Mouse (Mus musculus) limb, embryonic 11.5 days (tissue): Measurements from ENCODE around the gene Bend5. TPM values are rescaled to one million over a fixed set of nuclear protein-coding genes. Genes with fewer than 3 reads are reported as not detected.

Source experiments
- ATAC-seq: fragments of 200-750 bp; cut with Nextera tagmentation; 2 replicates; pipeline ENCODE4 v1.8.0; 2017; ENCODE audit warnings: low read depth; ENCODE audit not compliant: insufficient number of reproducible peaks, low FRiP score, low TSS enrichment
- DNase-seq: peaks from one replicate; pipeline ENCODE4 v3.0.0-alpha.2; 2015; ENCODE audit warnings: low spot score
- H3K27ac ChIP-seq: fragments of 300-500 bp; sonication (generic); replicated peaks from 2 replicates; pipeline ENCODE4 v1.5.1; 2014; ENCODE audit warnings: low read depth, mild to moderate bottlenecking, low read length
- H3K27me3 ChIP-seq: fragments of 300-500 bp; sonication (generic); 2 replicates; pipeline ENCODE4 v1.6.1; 2014; ENCODE audit warnings: mild to moderate bottlenecking, low read length, mixed read lengths; ENCODE audit not compliant: control insufficient read depth, insufficient read depth
- H3K36me3 ChIP-seq: fragments of 300-500 bp; sonication (generic); 2 replicates; pipeline ENCODE4 v1.6.1; 2014; ENCODE audit warnings: mild to moderate bottlenecking, low read length, moderate library complexity, mixed read lengths; ENCODE audit not compliant: control insufficient read depth, insufficient read depth
- H3K4me1 ChIP-seq: fragments of 300-500 bp; sonication (generic); 2 replicates; pipeline ENCODE4 v1.6.1; 2014; ENCODE audit warnings: low read length, mixed read lengths; ENCODE audit not compliant: control insufficient read depth, insufficient read depth
- H3K4me2 ChIP-seq: fragments of 300-500 bp; sonication (generic); 2 replicates; pipeline ENCODE4 v1.6.1; 2014; ENCODE audit warnings: low read depth, mild to moderate bottlenecking, moderate library complexity; ENCODE audit not compliant: severe bottlenecking
- H3K4me3 ChIP-seq: fragments of 300-500 bp; sonication (generic); 2 replicates; pipeline ENCODE4 v1.5.1; 2014; ENCODE audit warnings: low read depth, low read length
- H3K9ac ChIP-seq: fragments of 300-500 bp; sonication (generic); 2 replicates; pipeline ENCODE4 v1.6.1; 2014; ENCODE audit warnings: mild to moderate bottlenecking, low read length
- H3K9me3 ChIP-seq: fragments of 300-500 bp; sonication (generic); 2 replicates; pipeline ENCODE4 v1.6.1; 2016; ENCODE audit warnings: low read length; ENCODE audit not compliant: control insufficient read depth
- WGBS: fragments of 180-500 bp; shearing (Covaris S2); extraction: QIAGEN DNeasy Blood & Tissue Kit; methylation state at CpG from one replicate; pipeline ENCODE4 v1.1.7; 2014; 5-methylcytosine and 5-hydroxymethylcytosine counted together
- polyA plus RNA-seq: library from polyadenylated mRNA; unstranded; fragments of >200 nt; fragmentation: Nextera tagmentation; extraction: Ambion mirVana; gene quantifications from 2 replicates; pipeline ENCODE4 v1.2.1, GENCODE M21; 2014

Bend5 gene
- polyA plus RNA-seq, 1 experiment from 2014 or later = 39.8 TPM

DNA sequence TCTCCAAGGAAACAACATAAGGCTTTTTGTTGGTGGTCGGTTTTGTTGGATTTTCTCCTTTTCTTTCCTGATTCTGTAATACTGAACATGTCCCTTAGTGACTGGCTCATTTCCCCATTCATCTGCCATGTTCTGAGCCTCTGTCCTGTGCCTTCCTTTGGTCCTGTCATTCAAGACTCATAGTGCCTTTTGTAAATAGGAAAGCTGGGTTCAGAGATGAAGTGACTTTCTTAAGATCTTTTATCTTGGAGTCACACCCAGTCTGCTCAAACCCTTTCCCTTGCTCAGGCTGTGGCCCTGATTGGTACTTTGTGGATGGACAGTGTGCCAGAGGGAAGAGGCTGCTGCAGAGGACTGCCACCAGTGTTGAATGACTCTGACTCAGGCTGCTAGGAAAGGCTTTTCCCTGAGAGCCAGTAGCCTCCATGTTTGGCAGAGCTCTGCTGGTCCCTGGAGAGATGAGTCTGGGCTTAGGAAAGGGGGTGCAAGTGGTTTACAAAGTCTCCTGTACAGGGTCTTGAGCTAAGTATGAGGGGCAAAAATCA is 29.9 kb downstream of the Bend5 start:
- Histone ChIP-seq H3K27ac (no peak overlapping the region), H3K4me3 (no peak overlapping the region), H3K9ac (no peak overlapping the region), H3K9me3 (no peaks in the 10 kb centered on the region), H3K36me3 (no peaks in the 10 kb centered on the region; the same call in 1 of the 2 replicates), H3K27me3 (no peaks in the 10 kb centered on the region), H3K4me1 (no peaks in the 10 kb centered on the region), H3K4me2 (no peak overlapping the region)
- ATAC-seq (no peak), DNase-seq (no peak)
- WGBS = 63% methylated on average over 1 of the region's 1 CpGs

DNA sequence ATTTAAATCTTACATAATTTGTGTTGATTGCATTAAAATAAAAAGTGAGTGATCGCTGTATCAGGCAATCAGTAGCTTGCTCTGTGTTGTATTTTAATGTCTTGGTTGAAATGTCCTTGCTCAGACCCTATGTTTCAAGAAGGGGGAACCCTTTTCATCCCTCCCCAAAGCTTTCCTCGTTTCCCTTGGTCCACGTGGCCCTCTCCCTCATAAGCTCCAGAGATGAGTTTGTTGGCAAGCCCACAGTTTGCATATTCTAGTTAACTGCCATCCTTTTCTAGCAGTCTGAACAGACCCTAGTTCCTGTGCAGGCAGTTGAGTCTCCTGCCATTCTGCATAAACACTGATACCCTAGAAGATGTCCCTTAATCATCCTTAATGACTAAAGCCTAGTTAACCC is 33.1 kb downstream of the Bend5 start:
- Histone ChIP-seq H3K27ac (no peak overlapping the region), H3K4me1 (no peaks in the 10 kb centered on the region), H3K4me3 (no peak overlapping the region), H3K36me3 (peaks cover 2% of the 10 kb centered on the region; the same call in 1 of the 2 replicates), H3K9me3 (no peaks in the 10 kb centered on the region), H3K9ac (no peak overlapping the region), H3K27me3 (no peaks in the 10 kb centered on the region), H3K4me2 (no peak overlapping the region)
- no peak for DNase-seq
- no peak for ATAC-seq
- 85% methylated on average over 3 of the region's 3 CpGs for WGBS

DNA sequence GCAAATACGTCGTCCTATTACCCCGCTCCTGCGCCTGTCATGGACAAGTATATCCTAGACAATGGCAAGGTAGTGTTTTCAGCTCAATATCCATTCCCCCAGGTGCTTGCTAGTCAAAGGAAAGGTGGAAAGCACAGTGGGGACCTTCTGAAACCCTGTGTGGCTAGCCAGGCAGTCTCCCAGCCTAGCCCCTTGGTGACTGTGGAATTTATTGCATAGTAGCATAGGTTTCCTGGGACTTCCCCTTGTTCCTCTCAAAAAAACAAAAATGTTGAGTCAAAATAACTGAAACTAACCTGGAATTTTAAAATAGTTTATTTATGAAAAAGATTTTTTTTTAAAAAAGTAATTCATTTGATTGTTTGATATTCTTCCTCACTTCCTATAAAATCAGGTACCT is 33.8 kb downstream of the Bend5 start:
- Histone ChIP-seq H3K4me1 (no peaks in the 10 kb centered on the region), H3K9ac (no peak overlapping the region), H3K27ac (no peak overlapping the region), H3K9me3 (no peaks in the 10 kb centered on the region), H3K4me2 (no peak overlapping the region), H3K36me3 (peaks cover 2% of the 10 kb centered on the region; the same call in 1 of the 2 replicates), H3K27me3 (no peaks in the 10 kb centered on the region), H3K4me3 (no peak overlapping the region)
- ATAC-seq = no peak
- DNase-seq = no peak
- 98% methylated on average over 4 of the region's 4 CpGs for WGBS

DNA sequence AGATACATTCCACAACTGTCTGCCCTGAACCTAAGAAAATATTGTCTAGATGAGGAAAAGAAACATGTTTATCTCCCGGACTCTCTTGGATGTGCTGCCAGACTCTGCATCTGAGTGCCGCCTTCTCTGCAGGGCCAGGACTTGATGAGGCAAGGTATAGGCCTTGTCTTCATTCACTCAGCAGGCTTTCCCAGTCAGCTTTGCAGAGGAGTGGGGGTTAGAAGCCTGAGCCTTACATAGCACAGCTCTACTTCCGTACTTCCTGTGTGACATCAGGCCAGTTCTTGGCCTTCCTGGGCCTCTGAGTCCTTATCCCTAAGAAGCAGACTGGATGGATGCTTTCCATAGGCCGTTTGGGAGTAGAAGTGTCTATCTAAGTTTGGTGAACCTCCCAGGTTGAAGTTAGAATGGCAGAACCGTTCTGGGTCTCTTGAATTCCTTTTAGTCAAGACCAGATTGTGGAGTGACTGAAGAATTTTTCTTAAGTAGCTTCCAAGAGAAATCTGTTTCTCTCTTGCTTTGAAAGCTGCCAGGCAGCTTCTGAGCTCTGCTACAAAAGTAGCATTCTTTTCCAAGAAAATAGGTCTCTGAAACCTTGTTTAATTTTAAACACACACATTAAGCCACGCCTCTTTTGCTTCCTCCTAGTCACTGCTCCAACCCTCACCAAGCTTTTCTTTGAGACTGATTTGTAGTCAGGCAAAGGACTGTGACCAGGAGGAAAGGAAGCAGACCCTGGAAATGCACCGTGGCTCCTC is 34.8 kb downstream of the Bend5 start:
- 78% methylated on average over 7 of the region's 7 CpGs for WGBS
- no peak for ATAC-seq
- Histone ChIP-seq H3K27me3 (no peaks in the 10 kb centered on the region), H3K4me2 (no peak overlapping the region), H3K36me3 (peaks cover 4% of the 10 kb centered on the region; the same call in 1 of the 2 replicates), H3K27ac (no peak overlapping the region), H3K4me1 (no peaks in the 10 kb centered on the region), H3K4me3 (no peak overlapping the region), H3K9ac (no peak overlapping the region), H3K9me3 (no peaks in the 10 kb centered on the region)
- DNase-seq = no peak

DNA sequence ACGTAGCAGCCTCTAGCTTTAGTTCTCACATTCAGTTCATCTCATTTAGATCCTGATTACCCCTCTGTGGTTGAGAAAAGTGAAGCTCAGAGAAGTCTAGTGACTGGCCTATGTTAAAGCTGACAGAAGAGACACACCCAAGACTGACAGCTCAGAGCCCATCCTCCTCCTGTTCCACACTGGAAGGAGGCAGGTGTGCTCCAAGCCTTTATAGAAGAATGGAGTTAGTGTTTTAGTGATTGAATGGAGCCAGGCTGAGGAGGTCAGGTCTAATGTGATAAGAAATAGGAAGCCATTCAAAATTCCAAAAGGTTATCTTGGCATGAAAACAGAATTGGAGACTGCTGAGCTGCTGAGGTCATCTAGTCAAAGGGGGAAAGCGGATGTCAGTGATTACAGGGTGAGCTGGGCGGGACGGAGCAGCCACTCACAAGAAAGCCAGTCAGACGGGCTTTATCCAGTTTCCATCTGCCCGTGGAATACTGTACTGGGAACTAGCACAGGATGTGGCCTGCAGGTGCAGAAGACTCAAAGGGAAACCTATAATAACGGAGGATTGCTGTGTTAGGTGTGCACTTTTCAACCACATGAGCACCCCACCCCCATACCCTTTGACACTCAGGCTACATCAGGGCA is 36.6 kb downstream of the Bend5 start:
- H3K9me3 ChIP-seq = no peaks in the 10 kb centered on the region
- H3K4me1 ChIP-seq = no peaks in the 10 kb centered on the region
- ATAC-seq (no peak), DNase-seq (no peak)
- no peak overlapping the region for H3K9ac ChIP-seq
- H3K4me2 ChIP-seq = no peak overlapping the region
- no peak overlapping the region for H3K27ac ChIP-seq
- H3K4me3 ChIP-seq = no peak overlapping the region
- no peaks in the 10 kb centered on the region for H3K27me3 ChIP-seq
- WGBS = 82% methylated on average over 7 of the region's 7 CpGs
- H3K36me3 ChIP-seq = peaks cover 4% of the 10 kb centered on the region; the same call in 1 of the 2 replicates

DNA sequence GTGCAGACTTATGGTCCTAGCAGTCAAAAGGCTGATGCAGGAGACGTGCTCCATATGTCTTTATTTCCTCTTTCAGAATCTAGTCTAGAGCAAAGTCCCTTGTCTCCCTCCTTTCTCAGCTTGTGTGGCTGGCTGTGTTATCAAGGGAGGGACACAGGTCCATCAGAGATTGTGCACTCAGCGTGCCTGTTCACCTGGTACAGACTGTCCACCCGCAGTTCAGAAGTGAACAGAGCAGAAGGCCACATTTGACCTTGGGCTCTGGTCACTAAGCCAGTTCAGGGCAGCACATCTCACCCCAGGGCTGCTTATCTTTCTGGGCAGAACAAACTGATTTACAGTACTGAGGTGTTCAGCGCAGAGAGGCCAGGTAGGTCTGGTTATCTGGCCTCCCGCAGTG is 37.4 kb downstream of the Bend5 start:
- H3K27ac ChIP-seq = no peak overlapping the region
- peaks cover 4% of the 10 kb centered on the region; the same call in 1 of the 2 replicates for H3K36me3 ChIP-seq
- WGBS = 88% methylated on average over 5 of the region's 5 CpGs
- no peaks in the 10 kb centered on the region for H3K9me3 ChIP-seq
- no peak for ATAC-seq
- H3K4me2 ChIP-seq = no peak overlapping the region
- no peaks in the 10 kb centered on the region for H3K4me1 ChIP-seq
- no peak for DNase-seq
- H3K9ac ChIP-seq = no peak overlapping the region
- no peak overlapping the region for H3K4me3 ChIP-seq
- no peaks in the 10 kb centered on the region for H3K27me3 ChIP-seq

DNA sequence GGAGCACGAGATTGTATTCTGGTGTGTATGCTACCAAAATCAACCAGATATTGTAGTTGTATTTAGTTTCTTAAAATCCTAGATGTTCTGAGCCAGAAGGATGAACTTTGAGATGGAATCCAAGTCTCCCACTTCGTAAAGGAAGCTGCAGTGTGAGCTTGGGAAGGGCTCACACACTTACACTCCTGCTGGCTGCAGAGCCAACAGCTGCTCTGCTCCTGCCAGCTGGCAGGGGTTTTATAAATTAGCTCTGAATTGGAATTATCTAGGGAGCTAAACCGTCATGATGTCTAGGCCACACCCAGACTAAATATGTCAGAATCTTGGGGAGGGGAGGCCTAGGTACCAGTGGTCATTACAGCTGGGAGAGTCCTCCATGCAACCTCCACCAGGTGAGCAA is 38.5 kb downstream of the Bend5 start:
- no peak overlapping the region for H3K4me3 ChIP-seq
- no peak overlapping the region for H3K9ac ChIP-seq
- no peak overlapping the region for H3K27ac ChIP-seq
- H3K4me2 ChIP-seq = no peak overlapping the region
- 82% methylated on average over 3 of the region's 3 CpGs for WGBS
- no peak for DNase-seq
- no peaks in the 10 kb centered on the region for H3K27me3 ChIP-seq
- H3K4me1 ChIP-seq = no peaks in the 10 kb centered on the region
- no peaks in the 10 kb centered on the region for H3K9me3 ChIP-seq
- peaks cover 4% of the 10 kb centered on the region; the same call in 1 of the 2 replicates for H3K36me3 ChIP-seq
- ATAC-seq = no peak

DNA sequence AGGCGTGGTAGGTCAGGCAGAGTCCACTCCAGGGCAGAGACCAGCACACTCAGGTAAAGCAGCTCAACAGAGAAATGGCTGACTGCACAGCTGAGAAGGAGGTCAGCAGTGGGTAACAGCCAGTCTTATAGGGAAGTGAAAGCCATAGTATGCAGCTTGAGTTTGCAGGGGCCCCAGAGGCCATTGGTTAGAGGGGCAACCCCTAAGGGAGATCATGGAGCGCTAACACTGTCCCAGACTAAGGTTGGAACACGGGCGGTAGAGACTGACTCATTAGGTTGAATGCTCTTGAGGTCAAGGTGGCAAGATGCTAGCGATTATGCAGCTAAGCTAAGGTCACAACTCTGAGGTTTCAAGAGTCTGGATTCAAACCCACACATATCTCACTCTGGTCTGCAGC is 40.8 kb downstream of the Bend5 start:
- DNase-seq (no peak), ATAC-seq (no peak)
- no peak overlapping the region for H3K27ac ChIP-seq
- H3K4me2 ChIP-seq = no peak overlapping the region
- no peaks in the 10 kb centered on the region for H3K4me1 ChIP-seq
- no peak overlapping the region for H3K9ac ChIP-seq
- H3K36me3 ChIP-seq = peaks cover 4% of the 10 kb centered on the region; the same call in 1 of the 2 replicates
- WGBS = 83% methylated on average over 5 of the region's 5 CpGs
- H3K4me3 ChIP-seq = no peak overlapping the region
- no peaks in the 10 kb centered on the region for H3K27me3 ChIP-seq
- no peaks in the 10 kb centered on the region for H3K9me3 ChIP-seq
